Mouse (Mus musculus): ENCODE results near the gene Gna15.

The Gna15 gene

DNA sequence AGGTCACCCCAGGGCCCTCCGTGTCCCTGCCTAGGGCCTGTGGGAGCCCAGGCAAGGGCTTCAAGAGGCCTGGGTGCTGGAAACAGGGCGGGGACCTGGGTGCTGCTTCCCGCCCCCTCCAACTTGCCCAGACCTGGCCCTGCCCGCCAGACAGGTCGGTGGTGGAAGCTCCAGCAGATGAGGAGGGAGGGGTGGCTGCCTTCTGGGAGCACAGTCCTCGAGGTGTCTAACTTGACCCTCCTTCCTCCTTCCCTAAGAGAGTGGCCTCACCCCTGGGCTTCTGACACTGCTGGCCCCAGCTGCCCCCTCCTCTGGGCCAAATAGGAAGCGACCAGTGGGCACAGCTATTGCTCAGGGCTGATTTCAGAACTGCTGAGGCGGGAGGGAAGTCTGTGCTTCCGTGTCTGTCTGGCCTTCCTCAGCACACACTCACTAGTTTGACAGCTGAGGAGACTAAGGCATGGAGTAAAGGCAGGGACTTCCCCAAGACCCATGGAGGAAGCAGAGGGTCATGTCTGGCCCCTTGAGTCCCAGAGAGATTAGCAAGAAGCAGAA, at the start of gene Gna15:
Gene Gna15 (minus strand): TSS at position 175 of the 555 bp plus-strand sequence.
- no peak for DNase-seq

DNA sequence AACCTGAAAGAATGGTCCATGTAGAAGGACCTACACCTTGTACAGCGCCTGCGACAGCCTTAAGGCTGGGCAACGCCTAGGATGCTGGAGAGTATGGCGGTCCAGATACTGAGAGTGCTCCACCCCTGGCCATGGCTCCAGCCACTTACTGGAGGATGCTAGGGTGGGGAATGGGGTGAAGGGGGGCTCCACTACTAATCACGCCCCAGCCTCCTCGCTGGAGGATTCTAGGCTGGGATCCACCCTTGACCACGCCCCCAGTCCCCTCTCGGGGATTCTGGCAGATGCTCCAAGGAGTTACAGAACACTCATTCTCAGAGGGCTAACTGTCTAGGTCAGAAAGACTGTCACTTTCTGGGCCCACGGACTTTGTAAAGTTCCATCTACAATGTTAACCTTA, 49.0 kb upstream of the Gna15 start:
- DNase-seq: peak; percentile 38 to 66

- peak in 1 of 2 experiments; percentile 57 for DNase-seq
Measured at GRCm38 (mm10) chr10:81572133-81572671, 48.2 kb upstream of the Gna15 start.

GRCm38 (mm10) chr10:81571501-81571876, 47.5 kb upstream of the Gna15 start:
- DNase-seq: peak; percentile 99

GRCm38 (mm10) chr10:81570831-81571500, 46.9 kb upstream of the Gna15 start:
- peak; percentile 99 for DNase-seq

DNA sequence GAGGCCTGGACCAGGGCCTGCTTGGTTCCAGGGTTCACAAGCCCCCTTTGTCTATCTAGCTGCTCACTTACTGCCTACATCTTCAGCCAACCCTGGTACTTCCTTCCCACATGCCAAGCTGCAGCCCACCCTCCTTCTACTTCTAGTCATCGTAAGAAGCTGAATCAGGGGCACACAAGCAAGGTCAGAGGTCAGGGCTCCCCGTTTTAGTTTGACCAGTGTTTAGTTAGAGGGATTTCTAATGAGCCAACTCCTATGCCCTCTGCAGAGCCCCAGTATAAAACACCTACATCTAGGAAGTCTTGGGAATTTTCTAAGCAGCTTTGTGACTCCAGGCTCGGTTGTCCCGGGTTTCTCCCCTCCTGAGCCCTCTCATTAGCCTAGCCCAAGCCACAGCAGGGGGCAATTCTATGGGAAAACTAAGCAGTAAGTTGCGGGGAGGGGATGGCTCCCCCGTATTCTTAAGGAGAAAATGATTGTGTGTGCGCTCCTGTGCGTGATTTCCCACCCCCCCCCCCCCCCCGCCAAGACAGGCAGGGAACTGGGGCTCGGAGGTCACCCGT, 46.3 kb upstream of the Gna15 start:
- no peak for DNase-seq

DNA sequence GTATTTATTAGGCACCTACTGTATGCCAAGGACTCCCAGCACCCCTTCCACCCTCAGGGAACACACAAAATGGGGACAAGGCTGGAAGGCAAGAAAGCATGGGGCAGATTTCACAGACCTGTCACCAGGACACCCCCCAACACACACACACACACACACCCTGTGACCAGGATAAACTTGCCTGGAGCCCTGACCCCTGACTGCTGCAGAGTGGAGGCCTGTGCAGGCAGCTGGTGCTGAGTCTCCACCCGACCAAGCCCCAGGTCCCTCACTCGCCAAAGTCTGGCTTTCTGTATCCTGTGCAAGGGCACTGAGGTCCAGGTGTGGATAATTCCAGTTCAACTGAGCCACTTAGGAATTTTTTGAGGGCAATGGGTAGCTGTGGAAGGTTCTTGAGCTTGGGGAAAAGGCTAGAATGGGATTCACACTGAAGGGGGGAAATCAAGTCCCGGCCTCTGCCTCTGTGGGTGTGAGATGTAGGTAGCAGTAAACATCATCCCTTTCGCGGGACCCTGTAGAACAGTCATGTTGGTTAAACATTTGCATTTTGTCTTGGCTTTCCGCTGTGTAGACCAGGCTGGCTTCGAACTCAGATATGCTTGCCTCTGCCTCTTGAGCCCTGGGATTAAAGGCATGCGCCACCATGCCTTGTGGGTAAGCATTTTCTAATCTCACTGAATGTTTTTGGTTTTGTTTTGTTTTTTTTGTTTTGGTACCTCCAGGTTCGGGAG, 45.6 kb upstream of the Gna15 start:
- peak in 1 of 2 experiments; percentile 53 for DNase-seq

GRCm38 (mm10) chr10:81568381-81569191, 44.6 kb upstream of the Gna15 start:
- DNase-seq: peak; percentile 72 to 90

- no peak for DNase-seq
Measured at GRCm38 (mm10) chr10:81565257-81566228, 41.5 kb upstream of the Gna15 start.

DNA sequence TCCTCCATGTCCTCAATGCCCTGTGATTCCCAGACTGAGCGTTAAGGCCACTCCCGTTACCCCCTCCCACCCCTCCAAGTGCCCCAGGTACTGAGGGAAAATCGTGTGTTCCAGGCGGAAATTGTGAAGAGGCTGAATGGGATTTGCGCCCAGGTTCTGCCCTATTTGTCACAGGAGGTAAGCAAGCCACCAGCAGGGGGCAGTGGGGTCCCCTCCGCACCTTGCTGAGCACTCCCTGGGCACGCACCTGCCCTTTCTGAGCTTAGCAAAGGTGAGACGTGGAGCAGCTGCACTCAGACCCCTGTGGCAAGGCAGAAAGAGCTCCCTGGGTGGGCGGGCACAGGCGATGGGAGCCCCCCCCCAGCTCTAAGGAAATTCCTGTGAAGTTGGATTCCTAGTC, 40.7 kb upstream of the Gna15 start:
- DNase-seq: peak; percentile 72 to 79

GRCm38 (mm10) chr10:81564216-81564615, 40.2 kb upstream of the Gna15 start:
- DNase-seq: peak; percentile 67 to 89

- DNase-seq: peak in 1 of 2 experiments; percentile 50
Measured at GRCm38 (mm10) chr10:81563481-81563880, 39.5 kb upstream of the Gna15 start.

DNA sequence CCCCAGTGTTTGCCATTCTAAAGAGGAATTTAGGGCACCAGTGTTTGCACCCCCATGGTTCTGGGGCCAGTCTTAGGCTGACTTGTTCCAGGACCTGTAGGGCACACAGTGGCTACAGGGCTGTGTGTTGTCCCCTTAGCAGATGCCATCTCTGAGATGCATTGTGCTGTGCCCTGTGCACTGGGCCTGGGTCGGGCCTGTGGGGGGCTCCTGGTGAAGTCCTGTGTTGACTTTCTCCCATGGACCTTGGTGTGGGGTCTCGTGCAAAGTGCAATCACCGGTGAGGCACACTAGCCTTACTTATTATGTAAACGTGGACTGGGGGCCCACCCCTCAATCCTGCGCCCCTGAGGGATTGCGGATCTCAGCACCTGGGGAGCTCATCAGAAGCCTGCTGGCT, 38.4 kb upstream of the Gna15 start:
- DNase-seq: no peak

GRCm38 (mm10) chr10:81560719-81561459, 36.9 kb upstream of the Gna15 start:
- DNase-seq: peak; percentile 61 to 85

- DNase-seq: peak; percentile 70 to 88
Measured at GRCm38 (mm10) chr10:81559627-81560539, 35.9 kb upstream of the Gna15 start.

- peak; percentile 84 to 95 for DNase-seq
Measured at GRCm38 (mm10) chr10:81559163-81559626, 35.2 kb upstream of the Gna15 start, which contains the start of gene Aes. TSS of gene Aes (plus strand) at chr10:81559488.

- DNase-seq: no peak
Measured at GRCm38 (mm10) chr10:81557491-81557890, 33.5 kb upstream of the Gna15 start.

GRCm38 (mm10) chr10:81556282-81556681, 32.3 kb upstream of the Gna15 start:
- no peak for DNase-seq
